Mouse (Mus musculus) kidney, embryonic 16.5 days (tissue): Measurements from ENCODE around the gene Vasp. TPM values are rescaled to one million over a fixed set of nuclear protein-coding genes. Genes with fewer than 3 reads are reported as not detected.

Experiments
- ATAC-seq: fragments of 200-750 bp; cut with Nextera tagmentation; 2 replicates; pipeline ENCODE4 v1.8.0; 2017; ENCODE audit warnings: moderate TSS enrichment; ENCODE audit not compliant: low FRiP score, low TSS enrichment
- H3K27ac ChIP-seq: fragments of 300-500 bp; sonication (generic); 2 replicates; pipeline ENCODE4 v1.5.1; 2014; ENCODE audit warnings: low read length
- H3K27me3 ChIP-seq: fragments of 300-500 bp; sonication (generic); 2 replicates; pipeline ENCODE4 v1.6.1; 2014; ENCODE audit warnings: low read length, control low read depth, mixed read lengths; ENCODE audit not compliant: insufficient read depth
- H3K36me3 ChIP-seq: fragments of 300-500 bp; sonication (generic); 2 replicates; pipeline ENCODE4 v1.6.1; 2014; ENCODE audit warnings: low read length, control low read depth, mixed read lengths; ENCODE audit not compliant: insufficient read depth
- H3K4me1 ChIP-seq: fragments of 300-500 bp; sonication (generic); 2 replicates; pipeline ENCODE4 v1.6.1; 2014; ENCODE audit warnings: low read length, control low read depth, mixed read lengths; ENCODE audit not compliant: insufficient read depth
- H3K4me2 ChIP-seq: fragments of 300-500 bp; sonication (generic); replicated peaks from 2 replicates; pipeline ENCODE4 v1.6.1; 2014; ENCODE audit warnings: low read depth, low read length
- H3K4me3 ChIP-seq: fragments of 300-500 bp; sonication (generic); 2 replicates; pipeline ENCODE4 v1.5.1; 2014; ENCODE audit warnings: mild to moderate bottlenecking, low read length
- H3K9ac ChIP-seq: fragments of 300-500 bp; sonication (generic); replicated peaks from 2 replicates; pipeline ENCODE4 v1.6.1; 2014; ENCODE audit warnings: low read length
- H3K9me3 ChIP-seq: fragments of 300-500 bp; sonication (generic); 2 replicates; pipeline ENCODE4 v1.6.1; 2016; ENCODE audit warnings: low read length, control low read depth
- WGBS: fragments of 180-500 bp; shearing (Covaris S2); extraction: QIAGEN DNeasy Blood & Tissue Kit; methylation state at CpG from one replicate; pipeline ENCODE4 v1.1.7; 2014; 5-methylcytosine and 5-hydroxymethylcytosine counted together
- polyA plus RNA-seq: library from polyadenylated mRNA; unstranded; fragments of >200 nt; fragmentation: Nextera tagmentation; extraction: Ambion mirVana; gene quantifications from 2 replicates; pipeline ENCODE4 v1.2.1, GENCODE M21; 2015

Vasp gene
- polyA plus RNA-seq, 1 experiment from 2014 or later, result 86.9 TPM

GRCm38 (mm10) chr7:19217492-19217891 lies 54.1 kb downstream of the Vasp start:
- H3K9ac ChIP-seq, result no peak overlapping the region
- H3K27ac ChIP-seq, result no peak overlapping the region
- ATAC-seq, result no peak
- H3K4me3 ChIP-seq, result no peak overlapping the region
- H3K27me3 ChIP-seq, result no peaks in the 10 kb centered on the region
- no peaks in the 10 kb centered on the region for H3K36me3 ChIP-seq
- no peaks in the 10 kb centered on the region for H3K9me3 ChIP-seq
- no peak overlapping the region for H3K4me2 ChIP-seq
- WGBS, result 43% methylated on average over 5 of the region's 5 CpGs
- peaks cover 17% of the 10 kb centered on the region for H3K4me1 ChIP-seq

DNA sequence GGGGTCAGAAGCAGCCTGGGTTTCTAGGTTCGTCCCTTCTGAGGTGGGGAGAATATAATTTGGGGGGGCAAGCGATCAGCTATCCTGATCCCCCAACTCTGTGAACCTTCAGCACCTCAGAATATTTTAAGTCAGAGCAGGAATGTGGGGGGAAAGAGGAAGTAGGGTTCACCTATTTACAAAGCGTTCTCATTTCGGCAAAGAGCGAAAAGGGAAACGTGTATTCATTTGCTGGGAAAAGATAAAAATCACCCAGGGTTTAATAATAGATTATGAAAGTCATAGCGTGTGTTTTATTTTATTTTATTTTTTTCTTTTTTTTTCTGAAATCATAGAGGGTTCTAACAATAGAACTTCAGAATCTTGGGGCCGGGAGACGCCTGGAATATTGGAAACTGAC lies 56.7 kb downstream of the Vasp start:
- Histone ChIP-seq H3K4me1 (peaks cover 29% of the 10 kb centered on the region), H3K9me3 (no peaks in the 10 kb centered on the region), H3K9ac (no peak overlapping the region), H3K4me3 (no peak overlapping the region), H3K27me3 (no peaks in the 10 kb centered on the region), H3K27ac (no peak overlapping the region), H3K4me2 (no peak overlapping the region), H3K36me3 (no peaks in the 10 kb centered on the region)
- WGBS, result 59% methylated on average over 9 of the region's 9 CpGs
- no peak for ATAC-seq

DNA sequence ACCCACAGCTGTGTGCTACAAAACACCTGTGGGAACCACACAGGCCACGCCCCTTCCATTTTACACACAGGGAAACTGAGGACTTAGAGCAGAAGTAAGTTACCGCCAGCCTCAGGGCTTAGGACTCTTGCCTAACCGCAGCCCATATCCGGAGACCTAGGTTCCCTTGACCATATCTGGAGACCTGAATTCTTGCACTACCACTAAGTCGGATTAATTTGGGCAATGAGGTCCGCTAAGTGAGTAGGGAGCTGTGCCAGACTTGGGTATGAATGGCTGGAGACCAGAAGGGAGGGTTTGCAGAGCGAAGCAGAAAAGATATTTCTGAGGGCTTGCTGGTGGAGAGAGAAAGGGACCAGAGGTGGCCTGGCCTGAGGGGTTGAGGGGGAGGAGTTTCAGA lies 57.2 kb downstream of the Vasp start:
- H3K4me1 ChIP-seq, result peaks cover 29% of the 10 kb centered on the region
- H3K4me3 ChIP-seq, result no peak overlapping the region
- no peak overlapping the region for H3K27ac ChIP-seq
- H3K9me3 ChIP-seq, result no peaks in the 10 kb centered on the region
- no peak overlapping the region for H3K9ac ChIP-seq
- 73% methylated on average over 7 of the region's 7 CpGs for WGBS
- ATAC-seq, result no peak
- H3K36me3 ChIP-seq, result no peaks in the 10 kb centered on the region
- no peaks in the 10 kb centered on the region for H3K27me3 ChIP-seq
- no peak overlapping the region for H3K4me2 ChIP-seq

GRCm38 (mm10) chr7:19213385-19213784 lies 58.2 kb downstream of the Vasp start:
- H3K27ac ChIP-seq, result no peak overlapping the region
- no peak overlapping the region for H3K9ac ChIP-seq
- no peaks in the 10 kb centered on the region for H3K9me3 ChIP-seq
- peaks cover 29% of the 10 kb centered on the region for H3K4me1 ChIP-seq
- H3K36me3 ChIP-seq, result no peaks in the 10 kb centered on the region
- 58% methylated on average over 2 of the region's 2 CpGs for WGBS
- peak overlapping the region; percentile 60 for H3K4me3 ChIP-seq
- H3K27me3 ChIP-seq, result no peaks in the 10 kb centered on the region
- ATAC-seq, result no peak
- H3K4me2 ChIP-seq, result peak overlapping the region; percentile 85

- 2% methylated on average over 30 of the region's 30 CpGs for WGBS
- H3K9ac ChIP-seq, result peak within 1 kb of the TSS; percentile 65
- H3K27ac ChIP-seq, result peak within 1 kb of the TSS; percentile 55
These were observed 59.4 kb downstream of the Vasp start, which contains the start of gene Gpr4 for GRCm38 (mm10) chr7:19211996-19212755. Gpr4 (plus strand) TSS chr7:19212538.

GRCm38 (mm10) chr7:19211041-19211675 lies 60.5 kb downstream of the Vasp start:
- Histone ChIP-seq H3K9ac (no peak overlapping the region; the same call in 1 of the 2 replicates), H3K9me3 (no peaks in the 10 kb centered on the region), H3K27me3 (no peaks in the 10 kb centered on the region), H3K4me3 (no peak overlapping the region), H3K4me2 (no peak overlapping the region), H3K36me3 (no peaks in the 10 kb centered on the region), H3K27ac (peak overlapping the region; percentile 55), H3K4me1 (peaks cover 26% of the 10 kb centered on the region)
- ATAC-seq, result no peak
- WGBS, result 21% methylated on average over 5 of the region's 5 CpGs

More at GRCm38 (mm10) chr7:19211996-19212755, 59.4 kb downstream of the Vasp start, which contains the start of gene Gpr4:
- Histone ChIP-seq H3K4me2 (peak within 1 kb of the TSS; percentile 85), H3K4me3 (peak within 1 kb of the TSS; percentile 60), H3K9me3 (no peaks in the 10 kb centered on the region), H3K36me3 (no peaks in the 10 kb centered on the region), H3K27me3 (no peaks in the 10 kb centered on the region), H3K4me1 (peaks cover 26% of the 10 kb centered on the region)
- ATAC-seq, result peak; percentile 88

DNA sequence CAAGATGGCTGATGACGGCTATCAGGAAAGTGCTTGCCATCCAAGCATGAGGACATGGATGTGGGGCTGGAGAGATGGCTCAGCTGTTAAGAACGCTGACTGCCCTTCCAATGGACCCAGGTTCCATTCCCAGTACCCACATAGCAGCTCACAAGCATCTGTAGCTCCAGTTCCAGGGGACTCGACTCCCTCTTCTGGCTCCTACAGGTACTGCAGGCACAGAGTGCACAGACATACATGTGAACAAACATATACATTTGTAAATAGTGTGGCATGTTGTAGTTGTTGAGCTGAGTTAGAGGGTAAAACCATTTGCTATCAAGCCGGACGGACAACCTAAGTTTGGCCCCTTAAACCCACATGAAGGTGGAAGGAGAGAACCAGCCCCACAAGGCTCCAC lies 61.6 kb downstream of the Vasp start:
- H3K9me3 ChIP-seq, result no peaks in the 10 kb centered on the region
- no peak overlapping the region for H3K27ac ChIP-seq
- no peak overlapping the region for H3K9ac ChIP-seq
- peaks cover 4% of the 10 kb centered on the region; the same call in 1 of the 2 replicates for H3K36me3 ChIP-seq
- no peaks in the 10 kb centered on the region for H3K27me3 ChIP-seq
- no peak overlapping the region for H3K4me3 ChIP-seq
- ATAC-seq, result no peak
- WGBS, result 92% methylated on average over 5 of the region's 5 CpGs
- no peak overlapping the region for H3K4me2 ChIP-seq
- peaks cover 26% of the 10 kb centered on the region for H3K4me1 ChIP-seq

DNA sequence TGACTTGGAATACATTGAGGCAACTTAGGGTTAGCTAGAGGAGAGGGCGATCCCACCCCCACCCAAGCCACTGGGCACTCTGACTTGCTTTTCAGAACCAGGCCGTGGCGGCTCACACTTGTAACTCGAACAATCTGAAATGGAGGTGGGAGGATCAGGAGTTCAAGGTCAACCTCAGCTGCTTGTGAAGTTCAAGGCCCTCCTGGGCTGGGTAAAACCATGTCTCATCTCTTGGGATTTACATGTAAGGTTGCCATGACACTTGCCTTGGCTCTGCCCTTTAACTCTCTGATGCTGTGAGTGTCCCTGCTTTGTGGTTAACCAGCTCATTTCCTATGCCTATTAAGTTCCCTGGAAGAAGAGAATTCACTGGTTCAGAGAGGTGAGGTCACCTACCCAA lies 62.1 kb downstream of the Vasp start:
- no peak overlapping the region for H3K27ac ChIP-seq
- H3K27me3 ChIP-seq, result no peaks in the 10 kb centered on the region
- peaks cover 9% of the 10 kb centered on the region; the same call in 1 of the 2 replicates for H3K36me3 ChIP-seq
- H3K9ac ChIP-seq, result no peak overlapping the region
- no peaks in the 10 kb centered on the region for H3K9me3 ChIP-seq
- no peak overlapping the region for H3K4me2 ChIP-seq
- no peak overlapping the region for H3K4me3 ChIP-seq
- no peak for ATAC-seq
- peaks cover 23% of the 10 kb centered on the region for H3K4me1 ChIP-seq
- WGBS, result 76% methylated on average over 4 of the region's 4 CpGs

DNA sequence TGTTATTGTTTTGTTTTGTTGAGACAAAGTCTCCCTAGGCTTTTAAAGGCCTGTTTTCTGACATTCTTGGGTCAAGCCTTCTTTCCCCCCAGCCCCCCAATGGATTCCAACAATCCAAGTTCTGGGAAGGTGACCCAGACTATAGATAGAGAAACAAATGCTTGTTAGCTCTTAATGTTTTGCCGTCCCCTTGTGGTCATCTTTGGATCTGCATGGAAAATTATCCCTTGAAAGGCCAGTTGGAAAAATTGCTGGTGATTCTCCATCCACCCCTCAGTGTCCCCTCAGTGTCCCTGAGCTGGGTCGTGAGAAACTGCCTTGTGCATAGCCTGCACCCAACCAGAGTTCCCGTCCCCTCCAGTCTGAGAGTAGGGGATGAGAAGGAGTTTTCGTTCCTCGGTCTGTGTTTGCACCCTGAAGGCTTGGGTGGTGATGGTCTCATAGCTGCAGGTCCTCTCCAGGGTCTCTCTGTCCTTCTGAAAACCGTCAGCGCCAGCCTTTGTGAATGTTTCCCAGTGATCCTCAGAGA lies 62.6 kb downstream of the Vasp start:
- Histone ChIP-seq H3K4me3 (no peak overlapping the region), H3K9me3 (no peaks in the 10 kb centered on the region), H3K27me3 (no peaks in the 10 kb centered on the region), H3K9ac (no peak overlapping the region), H3K36me3 (peaks cover 14% of the 10 kb centered on the region), H3K4me2 (no peak overlapping the region), H3K27ac (no peak overlapping the region), H3K4me1 (peaks cover 22% of the 10 kb centered on the region)
- ATAC-seq, result no peak
- WGBS, result 64% methylated on average over 7 of the region's 7 CpGs
